Mouse (Mus musculus): ENCODE data around the gene 2900026A02Rik.

GRCm38 (mm10) chr5:113208622-113209400, 12.2 kb downstream of the 2900026A02Rik start:
- TF ChIP-seq CTCF (IDR thresholded peaks at IDR 0.05; ENCODE audit: low read depth, low read length) (no peak), POLR2A (IDR thresholded peaks at IDR 0.05; ENCODE audit: borderline replicate concordance, low read depth, low read length) (no peak)

Measured in bone marrow macrophage, adult 2 months (primary cell).